ENCODE assay signal across 1 mouse cellular context in the genomic region with DNA sequence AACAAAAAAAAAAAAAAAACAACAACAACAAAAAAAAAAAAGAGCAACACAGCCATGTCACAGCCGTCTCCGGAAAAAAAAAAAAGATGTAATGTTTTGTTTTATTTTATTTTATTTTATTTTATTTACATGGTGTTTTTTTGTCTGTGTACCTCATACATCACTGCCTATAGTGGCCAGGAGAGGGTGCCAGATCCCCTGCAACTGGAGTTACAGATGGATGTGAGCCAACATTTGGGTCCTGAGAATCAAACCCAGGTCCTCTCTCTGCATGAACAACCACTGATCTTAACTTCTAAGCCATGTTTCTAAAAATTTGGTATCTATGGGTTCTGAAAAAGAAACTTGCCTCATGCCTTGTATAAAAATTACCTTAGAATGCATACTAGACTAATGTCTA.
TF ChIP-seq lines count a peak whose summit lies in the region.

No protein-coding gene starts in this region.

TF ChIP-seq in CH12.LX, 34 proteins besides CTCF, POLR2A, EP300 and RAD21 (continued from another document):
- TF ChIP-seq RCOR1 (conservative IDR thresholded peaks at IDR 0.05; ENCODE audit: low read depth, low read length) (no peak), TCF12 (IDR thresholded peaks at IDR 0.05; ENCODE audit: low read depth, low read length) (no peak), PAX5 (IDR thresholded peaks at IDR 0.05; ENCODE audit: low read length) (no peak), ZC3H11A (IDR thresholded peaks at IDR 0.05; ENCODE audit: low read depth, low read length) (no peak), IRF4 (IDR thresholded peaks at IDR 0.05; ENCODE audit: low read depth, low read length) (no peak), USF1 (IDR thresholded peaks at IDR 0.05; ENCODE audit: low read depth, low read length) (no peak), ZNF384 (IDR thresholded peaks at IDR 0.05; ENCODE audit: low read depth, low read length) (no peak)
